Mouse (Mus musculus): ENCODE results near the gene Wrap53.
"Not testable (repeated sequence)": the region's sequence is repeated elsewhere in the genome, so short reads cannot be mapped to it uniquely, and the experiment has no call there.

Gene Wrap53

DNA sequence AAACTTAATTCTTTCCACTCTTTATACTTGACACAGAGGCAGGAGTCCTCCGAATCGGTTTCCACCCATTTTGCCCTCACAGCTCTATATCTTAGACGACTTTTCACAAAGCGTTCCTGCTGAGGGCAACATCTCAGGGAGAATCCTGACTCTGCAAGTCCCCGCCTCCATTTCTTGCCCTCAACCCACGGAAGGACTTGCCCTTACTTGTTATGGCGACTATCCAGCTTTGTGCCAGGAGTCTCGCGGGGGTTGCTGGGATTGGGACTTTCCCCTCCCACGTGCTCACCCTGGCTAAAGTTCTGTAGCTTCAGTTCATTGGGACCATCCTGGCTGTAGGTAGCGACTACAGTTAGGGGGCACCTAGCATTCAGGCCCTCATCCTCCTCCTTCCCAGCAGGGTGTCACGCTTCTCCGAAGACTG lies at the start of gene Wrap53, which contains the start of gene Trp53:
Gene Wrap53 (minus strand): TSS at position 165 of the 424 bp plus-strand sequence.
Gene Trp53 (plus strand): TSS at position 269 of the 424 bp plus-strand sequence.
- DNase-seq (ENCODE audit: low spot score in 2 of 2) = peak; percentile 90 to 92

DNA sequence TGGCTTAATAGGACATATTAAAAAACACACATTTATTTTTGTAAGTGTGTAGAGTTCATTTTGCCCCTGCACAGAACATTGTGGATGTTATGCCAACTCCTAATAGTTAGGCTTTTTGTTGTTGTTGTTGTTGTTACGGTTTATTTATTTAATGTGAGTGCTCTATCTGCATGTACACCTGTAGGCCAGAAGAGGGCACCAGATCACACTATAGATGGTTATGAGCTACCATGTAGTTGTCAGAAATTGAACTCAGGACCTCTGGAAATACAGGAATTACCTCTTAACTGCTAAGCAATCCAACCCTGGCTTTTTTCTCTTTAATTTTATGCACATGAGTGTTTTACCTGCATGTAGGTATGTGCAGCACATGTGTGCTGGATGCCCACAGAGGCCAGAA lies 49.7 kb upstream of the Wrap53 start:
- no peak for DNase-seq (ENCODE audit: low spot score in 2 of 2)

DNA sequence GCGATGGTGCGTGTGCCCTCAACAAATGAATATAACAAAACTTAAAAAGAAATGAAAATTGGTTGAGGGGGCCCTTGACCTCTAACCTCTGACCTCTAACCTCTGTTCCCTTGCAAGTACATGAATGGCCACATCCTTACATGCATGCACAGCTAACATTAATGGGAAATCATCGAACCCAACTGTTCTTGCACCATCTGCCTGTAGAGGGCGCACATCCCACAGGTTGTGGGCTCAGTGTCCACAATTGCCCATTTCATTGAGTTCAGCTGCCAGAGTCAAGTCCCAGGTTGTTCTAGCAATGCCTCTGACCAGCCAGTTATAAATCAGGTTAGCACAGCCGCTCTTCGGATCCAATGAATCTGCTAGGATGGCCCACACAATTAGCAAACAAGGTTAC lies 48.2 kb upstream of the Wrap53 start:
- peak; percentile 79 to 92 for DNase-seq (ENCODE audit: low spot score in 2 of 2)

DNA sequence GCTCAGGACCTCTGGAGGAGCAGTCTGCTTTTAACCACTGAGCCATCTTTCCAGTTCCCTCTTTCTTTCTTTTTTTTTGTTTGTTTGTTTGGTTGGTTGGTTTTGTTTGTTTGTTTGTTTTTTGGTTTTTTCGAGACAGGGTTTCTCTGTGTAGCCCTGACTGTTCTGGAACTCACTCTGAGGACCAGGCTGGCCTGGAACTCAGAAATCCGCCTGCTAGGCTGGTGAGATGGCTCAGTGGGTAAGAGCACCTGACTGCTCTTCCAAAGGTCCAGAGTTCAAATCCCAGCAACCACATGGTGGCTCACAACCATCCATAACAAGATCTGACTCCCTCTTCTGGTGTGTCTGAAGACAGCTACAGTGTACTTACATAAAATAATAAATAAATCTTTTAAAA lies 44.3 kb upstream of the Wrap53 start:
- DNase-seq (ENCODE audit: low spot score in 2 of 2) = not testable (repeated sequence)

DNA sequence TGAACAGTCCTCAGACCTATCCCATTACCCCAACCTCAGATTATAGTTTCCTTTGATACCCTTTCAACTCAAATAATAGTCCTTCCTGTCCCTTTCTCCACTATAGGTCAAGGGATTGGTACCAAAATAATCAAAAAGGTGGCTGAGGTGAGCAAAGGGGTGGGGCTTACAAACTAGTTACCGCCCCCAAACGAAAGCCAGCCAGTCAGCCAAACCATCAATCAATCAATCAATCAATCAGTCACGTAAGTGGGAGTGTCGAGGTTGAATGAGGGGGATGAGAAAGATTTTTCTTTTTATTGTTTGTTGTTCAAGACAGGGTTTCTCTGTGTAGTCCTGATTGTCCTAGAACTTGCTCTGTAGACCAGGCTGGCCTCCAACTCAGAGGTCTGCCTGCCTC lies 43.0 kb upstream of the Wrap53 start:
- DNase-seq (ENCODE audit: low spot score in 2 of 2) = no peak

DNA sequence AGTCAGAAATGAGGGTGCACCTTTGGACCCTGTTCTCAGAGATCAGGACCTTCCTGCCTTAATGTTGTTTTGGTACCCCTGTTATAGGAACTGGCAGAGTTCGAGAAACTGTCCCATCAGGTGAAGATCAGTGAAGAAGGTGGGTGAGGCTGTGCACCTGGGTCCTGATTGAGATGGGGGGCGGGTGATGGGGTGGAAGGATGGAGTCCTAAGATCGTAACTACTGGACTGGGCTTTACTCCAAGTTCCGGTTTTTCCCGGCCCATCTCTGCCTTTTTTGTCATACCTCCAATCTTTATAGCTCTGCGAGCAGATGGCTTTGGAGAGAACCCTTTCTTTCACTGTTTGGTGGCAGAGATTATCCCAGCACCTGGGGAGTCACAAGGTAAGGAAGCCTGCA lies 42.4 kb upstream of the Wrap53 start:
- no peak for DNase-seq (ENCODE audit: low spot score in 2 of 2)

DNA sequence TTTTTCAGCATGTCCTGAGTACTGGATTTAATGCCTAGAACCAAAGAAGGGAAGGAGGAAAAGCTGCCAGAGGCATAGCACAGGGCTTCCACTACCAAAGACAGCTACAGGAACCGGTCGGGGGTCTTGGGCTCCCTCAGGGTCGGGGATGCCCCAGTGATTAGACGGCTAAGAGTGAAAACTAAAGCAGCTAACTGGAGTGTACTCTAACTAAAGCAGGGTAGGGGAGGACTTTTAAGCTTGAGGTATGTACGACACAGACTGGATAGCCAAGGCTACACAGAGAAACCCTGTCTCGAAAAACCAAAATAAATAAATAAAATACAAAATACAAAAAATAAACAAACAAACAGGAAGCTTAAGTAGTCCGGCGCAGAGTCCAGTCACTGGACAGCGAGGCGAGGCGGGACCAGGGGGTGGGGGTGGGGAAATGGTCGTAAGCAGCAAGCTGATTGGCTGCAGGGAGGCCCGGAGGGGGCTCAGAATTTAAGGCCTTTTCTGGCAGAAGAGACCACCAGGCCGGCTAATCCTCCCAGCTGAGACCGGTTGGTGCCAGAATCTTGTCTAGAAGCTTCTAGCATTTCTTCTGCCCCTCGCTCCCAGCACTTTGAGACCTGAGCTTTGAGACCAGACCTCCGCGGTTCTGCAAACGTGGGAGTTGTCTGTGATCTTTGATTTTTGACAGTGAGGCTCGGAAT lies 41.7 kb upstream of the Wrap53 start, which contains the start of gene Sat2:
Gene Sat2 (plus strand): TSS at position 454 of the 698 bp plus-strand sequence.
- no peak for DNase-seq (ENCODE audit: low spot score in 2 of 2)

DNA sequence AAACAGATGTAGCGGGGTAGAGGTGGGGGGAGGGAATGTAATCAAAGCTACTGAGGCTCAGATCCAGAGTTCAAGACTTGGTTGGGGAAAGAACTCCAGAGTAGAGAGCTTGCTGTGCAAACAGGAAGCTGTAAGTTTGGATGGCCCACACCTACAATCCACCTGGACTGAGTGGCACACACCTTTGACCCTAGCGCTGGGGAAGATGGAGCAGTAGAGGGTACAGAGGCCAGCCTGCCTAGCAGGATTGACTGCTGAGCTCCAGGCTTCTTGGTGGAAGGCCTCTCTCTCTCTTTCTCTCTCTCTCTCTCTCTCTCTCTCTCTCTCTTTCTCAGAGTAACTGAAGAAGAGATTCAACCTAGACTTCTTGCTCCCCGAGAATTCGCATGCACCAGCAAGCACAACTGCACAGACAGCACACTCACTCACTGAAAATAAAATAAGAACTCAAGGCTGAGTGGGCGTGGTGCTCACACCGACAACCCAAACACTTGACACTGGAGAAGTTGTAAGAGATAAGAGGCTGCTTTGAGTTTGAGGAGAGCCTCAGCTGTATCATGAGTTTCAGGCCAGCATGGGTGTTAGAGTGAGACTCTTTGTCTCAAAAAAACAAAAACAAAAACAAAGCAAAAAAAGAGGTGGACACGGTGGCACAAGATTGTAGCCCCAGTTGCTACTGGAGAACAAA lies 40.5 kb upstream of the Wrap53 start:
- no peak for DNase-seq (ENCODE audit: low spot score in 2 of 2)

DNA sequence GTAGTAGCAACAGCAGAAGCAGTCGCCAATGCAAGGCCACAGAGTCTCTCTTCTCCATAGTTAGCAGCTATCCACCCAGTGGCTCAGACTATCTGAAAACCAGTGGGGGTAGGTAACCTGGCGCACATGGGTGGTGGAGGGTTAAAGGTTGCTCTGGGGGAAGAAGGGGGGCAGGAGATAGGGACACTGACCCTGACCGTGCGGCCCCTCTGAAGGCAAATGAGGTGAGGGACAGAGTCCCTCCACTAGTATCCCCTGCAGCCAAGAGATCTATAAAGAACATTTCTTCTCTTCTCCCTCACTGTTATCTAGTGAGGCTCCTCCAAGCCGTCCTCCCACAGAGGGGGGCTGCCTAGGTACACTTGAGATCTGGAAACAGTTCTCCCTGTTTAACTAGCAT lies 37.8 kb upstream of the Wrap53 start, which contains the start of gene Shbg:
Gene Shbg (minus strand): TSS at position 101 of the 400 bp plus-strand sequence.
- DNase-seq (ENCODE audit: low spot score in 2 of 2) = no peak

DNA sequence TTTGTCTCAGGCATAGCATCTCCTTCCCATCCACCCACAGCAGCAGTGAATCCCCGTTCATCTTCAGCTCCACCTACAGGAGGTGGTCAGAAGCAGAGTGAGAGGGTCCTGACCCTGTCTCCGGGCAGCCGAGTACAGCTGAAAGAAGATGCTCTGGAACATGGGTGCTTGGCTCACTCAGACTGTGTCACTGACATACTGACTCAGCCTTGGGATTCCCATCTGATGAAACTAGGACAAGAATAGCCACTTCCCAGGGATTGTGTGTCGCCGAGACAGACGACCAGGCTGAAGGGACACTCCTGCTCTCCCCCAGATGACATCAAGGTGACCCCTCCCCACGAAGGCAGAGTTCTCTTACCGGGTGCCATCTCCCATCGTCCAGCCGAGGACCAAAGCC lies 36.7 kb upstream of the Wrap53 start:
- no peak for DNase-seq (ENCODE audit: low spot score in 2 of 2)

DNA sequence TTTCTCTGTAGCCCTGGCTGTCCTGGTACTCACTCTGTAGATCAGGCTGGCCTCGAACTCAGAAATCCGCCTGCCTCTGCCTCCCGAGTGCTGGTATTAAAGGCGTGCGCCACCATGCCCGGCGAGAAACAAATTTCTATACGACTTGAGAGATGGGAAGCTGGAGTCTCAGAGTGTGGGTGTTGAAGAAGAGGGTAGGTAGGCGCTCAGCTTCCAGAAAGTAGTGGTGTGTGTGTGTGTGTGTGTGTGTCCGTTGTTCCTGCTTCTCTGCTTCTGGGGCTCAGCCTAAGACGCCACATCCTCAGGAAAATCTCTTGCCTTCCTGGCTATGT lies 34.2 kb upstream of the Wrap53 start:
- not testable (repeated sequence) for DNase-seq (ENCODE audit: low spot score in 2 of 2)

DNA sequence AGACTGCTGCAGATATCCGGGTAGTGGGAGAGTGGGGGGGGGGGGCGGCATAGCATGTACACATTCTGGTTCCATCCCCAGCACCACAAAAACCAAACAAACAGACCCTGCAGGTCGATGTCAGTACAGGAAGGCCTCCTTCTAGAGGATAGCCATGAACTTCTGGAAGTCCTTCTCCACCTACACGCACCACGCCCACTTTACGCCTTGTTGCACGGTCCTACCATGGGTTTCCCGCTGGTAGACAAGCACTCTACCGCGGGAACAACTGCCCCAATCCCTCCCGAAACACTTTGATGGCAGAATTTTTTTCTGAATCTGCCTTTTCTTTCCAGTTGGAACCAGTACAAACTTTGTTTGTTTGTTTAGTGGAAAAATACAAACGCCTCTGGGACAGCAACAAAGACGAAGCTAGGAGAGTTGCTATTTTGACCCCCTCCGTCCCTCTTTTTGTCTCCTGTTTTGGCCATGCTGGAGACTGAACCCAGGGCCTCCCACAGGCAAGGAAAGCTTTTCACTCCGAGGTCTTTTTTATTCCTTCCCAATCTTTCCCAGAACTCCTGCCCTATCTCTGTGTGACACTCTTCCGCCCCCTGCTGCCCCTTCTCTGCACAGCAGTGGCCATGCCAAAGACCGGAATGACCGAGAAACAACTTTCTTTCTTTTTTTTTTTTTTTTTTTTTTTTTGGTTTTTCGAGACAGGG lies 33.6 kb upstream of the Wrap53 start:
- DNase-seq (ENCODE audit: low spot score in 2 of 2) = peak; percentile 83 to 91

DNA sequence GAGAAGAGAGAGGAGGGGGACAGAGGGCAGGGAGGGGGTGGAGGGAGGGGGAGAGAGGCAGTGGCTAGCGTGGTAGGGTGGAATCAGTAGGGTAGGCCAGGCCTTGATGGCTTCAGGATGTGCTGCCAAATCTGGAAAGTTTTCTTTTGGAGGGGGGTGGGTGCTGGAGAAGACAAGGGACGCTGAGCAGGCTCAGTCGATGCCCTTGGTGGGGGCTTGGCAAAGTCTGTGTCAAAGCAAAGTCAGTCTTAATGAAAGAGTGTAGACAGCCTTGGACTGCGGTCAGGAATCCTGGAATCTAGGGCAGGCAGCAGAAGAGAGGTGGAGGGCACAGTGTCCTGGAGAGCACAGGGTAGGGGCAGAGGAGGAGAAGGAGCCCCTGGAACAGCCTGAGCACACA lies 30.8 kb upstream of the Wrap53 start:
- no peak for DNase-seq (ENCODE audit: low spot score in 2 of 2)

DNA sequence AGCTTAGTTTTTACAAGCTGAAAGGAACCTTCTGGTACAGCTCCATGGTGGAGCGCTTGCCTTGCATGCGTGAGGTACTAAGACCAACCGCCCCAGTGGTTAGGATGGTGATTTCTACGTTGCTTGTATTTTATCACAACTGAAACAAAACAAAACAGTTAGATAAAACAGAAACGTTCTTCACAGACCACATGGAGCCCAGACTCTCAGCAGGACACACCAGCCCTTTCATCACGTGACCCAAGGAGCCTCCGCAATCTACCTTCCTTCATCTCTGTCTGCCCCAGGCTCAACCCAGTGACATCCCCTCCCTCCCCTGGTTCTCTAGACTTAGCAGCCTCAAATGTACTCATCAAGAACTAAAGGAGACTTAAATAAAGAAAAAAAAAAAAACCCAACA lies 29.4 kb upstream of the Wrap53 start:
- no peak for DNase-seq (ENCODE audit: low spot score in 2 of 2)

DNA sequence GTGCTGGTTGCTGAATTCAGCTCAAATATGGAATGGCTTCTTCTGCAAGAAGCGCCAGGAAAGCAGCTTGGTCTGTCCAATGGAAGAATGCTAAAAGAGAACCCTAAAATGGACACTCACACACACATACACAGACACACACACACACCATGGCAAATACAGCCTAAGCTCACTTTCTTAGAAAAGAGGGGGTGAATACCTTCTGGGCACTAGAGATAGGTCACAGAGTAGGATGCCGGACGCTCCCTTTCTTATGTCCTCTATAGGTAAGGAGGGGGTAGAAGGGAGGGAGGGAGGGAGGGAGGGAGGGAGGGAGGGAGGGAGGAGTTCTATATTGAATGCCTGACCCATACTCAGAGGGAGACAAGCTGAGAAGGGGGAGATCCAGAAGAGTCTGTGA lies 28.5 kb upstream of the Wrap53 start:
- no peak for DNase-seq (ENCODE audit: low spot score in 2 of 2)

DNA sequence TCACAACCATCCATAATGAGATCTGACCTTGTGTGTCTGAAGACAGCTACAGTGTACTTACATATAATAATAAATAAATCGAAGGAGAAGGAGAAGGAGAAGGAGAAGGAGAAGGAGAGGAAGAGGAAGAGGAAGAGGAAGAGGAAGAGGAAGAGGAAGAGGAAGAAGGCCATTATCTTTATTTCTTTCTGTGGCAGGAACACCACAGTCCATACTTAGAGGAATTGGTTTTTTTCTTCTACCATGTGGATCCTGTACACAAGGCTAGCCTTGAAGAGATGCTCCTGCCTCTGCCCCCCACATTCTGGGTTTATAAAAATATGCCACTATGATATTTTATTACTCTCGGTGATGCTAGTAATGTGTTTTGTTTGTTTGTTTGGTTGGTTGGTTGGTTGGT lies 26.8 kb upstream of the Wrap53 start:
- no peak for DNase-seq (ENCODE audit: low spot score in 2 of 2)

DNA sequence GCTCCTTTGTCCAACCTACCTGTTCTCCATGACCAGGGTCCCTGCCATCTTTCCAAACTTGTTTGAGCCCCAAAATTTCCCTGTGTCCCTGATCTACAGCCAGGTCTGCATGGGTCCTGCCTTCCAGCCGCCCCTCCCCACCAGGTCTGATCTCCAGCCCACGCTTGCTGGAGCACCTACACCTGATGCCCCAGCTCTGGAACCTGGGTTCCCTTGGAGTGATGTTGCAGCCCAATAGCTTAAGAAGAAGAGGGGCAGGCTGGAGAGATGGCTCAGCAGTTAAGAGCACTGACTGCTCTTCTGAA lies 26.4 kb upstream of the Wrap53 start:
- no peak for DNase-seq (ENCODE audit: low spot score in 2 of 2)

DNA sequence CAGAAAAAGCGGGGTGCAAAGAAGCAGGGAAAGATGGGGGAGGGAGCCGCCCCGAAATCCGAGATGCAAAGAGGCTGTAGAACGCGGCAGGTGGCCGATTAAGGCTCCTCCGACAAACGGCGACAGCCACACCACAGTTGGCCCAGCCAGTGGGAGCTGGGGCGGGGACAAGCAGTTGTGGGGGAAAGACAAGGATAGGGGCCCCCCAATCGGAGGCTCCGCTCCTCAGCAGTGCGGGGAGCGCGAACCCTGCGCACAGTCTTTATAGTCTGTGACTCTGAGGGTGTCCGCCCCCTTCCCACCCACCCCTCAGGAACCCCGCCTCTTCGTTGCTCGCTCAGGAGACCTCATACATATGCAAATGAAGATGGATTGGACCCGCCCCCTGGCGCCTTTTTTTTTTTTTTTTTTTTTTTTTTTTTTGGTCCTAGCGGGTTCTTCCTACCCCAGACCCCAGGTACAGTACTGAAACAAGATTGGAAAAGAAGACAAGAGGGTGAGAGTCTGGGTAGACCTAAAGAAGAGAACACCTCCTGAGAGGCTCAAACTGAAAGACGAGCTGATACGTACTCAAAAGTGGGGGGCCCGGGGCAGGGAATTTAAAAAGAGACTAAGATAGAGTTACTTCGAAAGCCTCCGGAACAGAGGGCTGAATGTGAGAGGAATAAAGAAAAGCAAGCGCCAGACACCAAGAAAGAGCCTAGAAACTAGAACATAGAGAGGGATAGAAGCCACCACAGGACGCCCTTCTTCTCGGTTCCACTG lies 25.9 kb upstream of the Wrap53 start, which contains the start of gene Atp1b2:
Gene Atp1b2 (minus strand): TSS at position 217 of the 765 bp plus-strand sequence.
- peak; percentile 85 to 91 for DNase-seq (ENCODE audit: low spot score in 2 of 2)

DNA sequence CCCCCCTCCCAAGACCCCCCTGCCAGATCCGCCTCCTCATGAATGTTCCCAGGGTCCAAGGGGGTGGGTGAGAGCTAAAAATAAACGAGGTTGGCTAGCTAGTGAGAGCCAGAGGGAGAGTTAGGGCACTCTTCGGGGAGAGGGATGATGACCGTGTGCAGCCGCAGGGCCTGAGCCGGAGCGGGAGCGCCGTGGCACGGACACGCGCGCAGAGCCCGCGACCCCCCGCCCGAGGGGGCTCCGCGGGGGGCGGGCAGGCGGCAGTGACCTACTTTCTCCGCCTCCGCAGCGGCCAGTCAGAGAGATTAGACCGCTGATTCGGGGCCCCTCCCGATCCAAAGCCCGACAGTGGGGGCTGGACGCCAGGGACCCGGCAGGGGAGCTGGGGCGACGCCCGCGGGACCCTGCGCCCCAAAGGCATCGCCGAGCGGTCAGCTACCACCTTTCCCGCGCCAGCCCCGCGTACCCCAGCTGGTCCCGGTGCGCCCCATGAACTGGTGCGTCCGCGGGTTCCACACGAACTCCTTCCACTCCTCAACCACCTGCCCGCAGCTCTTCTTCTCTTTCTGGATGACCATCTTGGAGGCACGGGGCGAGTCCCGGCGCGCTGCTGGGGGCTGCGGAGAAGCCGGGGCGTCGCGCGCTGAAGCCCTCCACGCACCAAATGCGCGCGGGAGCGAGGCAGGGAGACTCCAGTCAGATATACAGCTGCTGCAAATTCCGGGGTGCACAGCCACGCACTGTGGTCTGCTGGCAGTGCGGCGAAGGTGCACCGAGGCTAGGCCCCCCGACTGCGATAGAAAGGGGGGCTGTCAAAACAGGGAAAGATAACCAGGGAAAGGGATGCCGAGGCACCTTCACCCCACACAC lies 25.0 kb upstream of the Wrap53 start:
- DNase-seq (ENCODE audit: low spot score in 2 of 2) = peak; percentile 36 to 76

DNA sequence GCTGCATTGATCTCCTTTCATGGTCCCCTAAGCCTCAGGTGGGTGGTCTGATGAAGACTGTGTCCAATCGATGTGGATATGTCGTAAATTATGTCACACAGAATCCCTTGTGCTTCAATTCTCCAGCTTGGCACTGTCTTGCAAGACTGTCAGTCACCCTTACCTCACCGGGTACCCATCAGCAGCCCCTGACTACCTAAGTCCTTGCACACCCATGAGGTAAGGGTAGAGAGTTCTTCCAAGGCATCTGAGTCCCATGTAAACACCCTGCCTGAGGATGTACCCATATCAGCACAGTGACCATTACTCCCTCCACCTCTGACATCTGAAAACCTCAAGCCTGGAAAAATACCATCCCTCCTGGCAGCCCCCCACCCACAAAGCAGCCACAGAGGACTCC lies 24.3 kb upstream of the Wrap53 start:
- DNase-seq (ENCODE audit: low spot score in 2 of 2) = no peak

DNA sequence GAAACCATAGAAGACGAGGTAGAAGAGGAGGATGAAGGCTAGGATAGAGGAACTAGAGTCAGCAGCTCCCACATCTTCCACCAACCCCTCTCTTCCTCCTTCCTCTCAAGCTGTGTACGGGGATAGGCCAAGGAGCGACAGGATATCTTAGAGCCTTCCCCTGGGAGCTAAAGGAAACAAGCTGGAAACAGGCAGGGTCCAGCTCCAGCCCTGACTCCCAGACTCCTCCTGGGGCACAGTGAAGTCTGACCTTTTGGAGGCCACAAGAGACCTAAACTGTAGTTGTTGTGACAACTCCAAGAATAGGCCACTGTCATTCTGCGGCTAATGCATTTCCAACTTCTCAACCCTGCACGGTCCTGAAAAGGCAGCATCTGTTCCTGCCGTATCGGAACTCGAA lies 23.5 kb upstream of the Wrap53 start:
- DNase-seq (ENCODE audit: low spot score in 2 of 2) = no peak

Data from spleen, postnatal 4 days (tissue).